Mouse (Mus musculus): ENCODE results near the gene Gm28035. TPM values are rescaled to one million over a fixed set of nuclear protein-coding genes. Genes with fewer than 3 reads are reported as not detected.

Gene Gm28035
- polyA plus RNA-seq, 1 experiment, result 1.5 TPM

- no peaks in the 10 kb centered on the region for H3K36me3 ChIP-seq (ENCODE audit: control insufficient read depth, insufficient read depth, low read length, poor library complexity, severe bottlenecking)
- no peaks in the 10 kb centered on the region for H3K27me3 ChIP-seq (ENCODE audit: control insufficient read depth, insufficient read depth, low read length, poor library complexity, severe bottlenecking)
- H3K9ac ChIP-seq (ENCODE audit: low read depth, poor library complexity, severe bottlenecking), result no peak overlapping the region
- H3K4me1 ChIP-seq (ENCODE audit: control insufficient read depth, insufficient read depth, low read length), result peaks cover 2% of the 10 kb centered on the region
- H3K9me3 ChIP-seq (replicated peaks; ENCODE audit: control insufficient read depth, insufficient read depth, low read length, poor library complexity, severe bottlenecking), result no peaks in the 10 kb centered on the region
- TF ChIP-seq POLR2A (IDR thresholded peaks at IDR 0.05; ENCODE audit: insufficient read depth, low read length), result no peak
- TF ChIP-seq CTCF (IDR thresholded peaks at IDR 0.05; ENCODE audit: low read depth, low read length), result peak; percentile 70
- TF ChIP-seq EP300 (IDR thresholded peaks at IDR 0.05; ENCODE audit: insufficient read depth, low read depth, low read length), result no peak
- no peak overlapping the region for H3K4me3 ChIP-seq (ENCODE audit: low read depth, low read length)
- no peak overlapping the region for H3K27ac ChIP-seq (ENCODE audit: insufficient read depth, low read length)
Observed at GRCm38 (mm10) chr2:30203439-30203838, 36.9 kb upstream of the Gm28035 start.

GRCm38 (mm10) chr2:30205255-30205628, 35.1 kb upstream of the Gm28035 start:
- H3K36me3 ChIP-seq (ENCODE audit: control insufficient read depth, insufficient read depth, low read length, poor library complexity, severe bottlenecking), result no peaks in the 10 kb centered on the region
- peak overlapping the region; percentile 32 for H3K9ac ChIP-seq (ENCODE audit: low read depth, poor library complexity, severe bottlenecking)
- peak overlapping the region; percentile 85 for H3K4me3 ChIP-seq (ENCODE audit: low read depth, low read length)
- H3K9me3 ChIP-seq (replicated peaks; ENCODE audit: control insufficient read depth, insufficient read depth, low read length, poor library complexity, severe bottlenecking), result no peaks in the 10 kb centered on the region
- H3K4me1 ChIP-seq (ENCODE audit: control insufficient read depth, insufficient read depth, low read length), result peaks cover 2% of the 10 kb centered on the region
- TF ChIP-seq CTCF (IDR thresholded peaks at IDR 0.05; ENCODE audit: low read depth, low read length), result no peak
- no peak for TF ChIP-seq POLR2A (IDR thresholded peaks at IDR 0.05; ENCODE audit: insufficient read depth, low read length)
- no peak for TF ChIP-seq EP300 (IDR thresholded peaks at IDR 0.05; ENCODE audit: insufficient read depth, low read depth, low read length)
- H3K27ac ChIP-seq (ENCODE audit: insufficient read depth, low read length), result no peak overlapping the region
- no peaks in the 10 kb centered on the region for H3K27me3 ChIP-seq (ENCODE audit: control insufficient read depth, insufficient read depth, low read length, poor library complexity, severe bottlenecking)

- no peaks in the 10 kb centered on the region for H3K36me3 ChIP-seq (ENCODE audit: control insufficient read depth, insufficient read depth, low read length, poor library complexity, severe bottlenecking)
- H3K4me1 ChIP-seq (ENCODE audit: control insufficient read depth, insufficient read depth, low read length), result peaks cover 2% of the 10 kb centered on the region
- no peaks in the 10 kb centered on the region for H3K9me3 ChIP-seq (replicated peaks; ENCODE audit: control insufficient read depth, insufficient read depth, low read length, poor library complexity, severe bottlenecking)
- H3K4me3 ChIP-seq (ENCODE audit: low read depth, low read length), result peak within 1 kb of the TSS; percentile 85
- H3K27me3 ChIP-seq (ENCODE audit: control insufficient read depth, insufficient read depth, low read length, poor library complexity, severe bottlenecking), result no peaks in the 10 kb centered on the region
- TF ChIP-seq CTCF (IDR thresholded peaks at IDR 0.05; ENCODE audit: low read depth, low read length), result no peak
- peak; percentile 66 for TF ChIP-seq POLR2A (IDR thresholded peaks at IDR 0.05; ENCODE audit: insufficient read depth, low read length)
- no peak for TF ChIP-seq EP300 (IDR thresholded peaks at IDR 0.05; ENCODE audit: insufficient read depth, low read depth, low read length)
- H3K27ac ChIP-seq (ENCODE audit: insufficient read depth, low read length), result no peak within 1 kb of the TSS
- H3K9ac ChIP-seq (ENCODE audit: low read depth, poor library complexity, severe bottlenecking), result peak within 1 kb of the TSS; percentile 32
Observed at GRCm38 (mm10) chr2:30205629-30206357, 34.6 kb upstream of the Gm28035 start, which contains the start of gene Kyat1. Kyat1 (minus strand) TSS chr2:30205847.

GRCm38 (mm10) chr2:30207401-30207800, 33.0 kb upstream of the Gm28035 start:
- Histone ChIP-seq H3K27me3 (ENCODE audit: control insufficient read depth, insufficient read depth, low read length, poor library complexity, severe bottlenecking) (no peaks in the 10 kb centered on the region), H3K27ac (ENCODE audit: insufficient read depth, low read length) (no peak overlapping the region), H3K9ac (ENCODE audit: low read depth, poor library complexity, severe bottlenecking) (no peak overlapping the region), H3K4me1 (ENCODE audit: control insufficient read depth, insufficient read depth, low read length) (peaks cover 2% of the 10 kb centered on the region), H3K4me3 (ENCODE audit: low read depth, low read length) (no peak overlapping the region), H3K9me3 (replicated peaks; ENCODE audit: control insufficient read depth, insufficient read depth, low read length, poor library complexity, severe bottlenecking) (no peaks in the 10 kb centered on the region), H3K36me3 (ENCODE audit: control insufficient read depth, insufficient read depth, low read length, poor library complexity, severe bottlenecking) (no peaks in the 10 kb centered on the region)
- no peak for TF ChIP-seq POLR2A (IDR thresholded peaks at IDR 0.05; ENCODE audit: insufficient read depth, low read length)
- TF ChIP-seq CTCF (IDR thresholded peaks at IDR 0.05; ENCODE audit: low read depth, low read length), result no peak
- no peak for TF ChIP-seq EP300 (IDR thresholded peaks at IDR 0.05; ENCODE audit: insufficient read depth, low read depth, low read length)

- no peak overlapping the region for H3K27ac ChIP-seq (ENCODE audit: insufficient read depth, low read length)
- H3K4me3 ChIP-seq (ENCODE audit: low read depth, low read length), result no peak overlapping the region
- no peaks in the 10 kb centered on the region for H3K36me3 ChIP-seq (ENCODE audit: control insufficient read depth, insufficient read depth, low read length, poor library complexity, severe bottlenecking)
- H3K9me3 ChIP-seq (replicated peaks; ENCODE audit: control insufficient read depth, insufficient read depth, low read length, poor library complexity, severe bottlenecking), result no peaks in the 10 kb centered on the region
- H3K27me3 ChIP-seq (ENCODE audit: control insufficient read depth, insufficient read depth, low read length, poor library complexity, severe bottlenecking), result no peaks in the 10 kb centered on the region
- TF ChIP-seq EP300 (IDR thresholded peaks at IDR 0.05; ENCODE audit: insufficient read depth, low read depth, low read length) (no peak), POLR2A (IDR thresholded peaks at IDR 0.05; ENCODE audit: insufficient read depth, low read length) (no peak), CTCF (IDR thresholded peaks at IDR 0.05; ENCODE audit: low read depth, low read length) (no peak)
- H3K4me1 ChIP-seq (ENCODE audit: control insufficient read depth, insufficient read depth, low read length), result peaks cover 2% of the 10 kb centered on the region
- no peak overlapping the region for H3K9ac ChIP-seq (ENCODE audit: low read depth, poor library complexity, severe bottlenecking)
Observed at GRCm38 (mm10) chr2:30207886-30208285, 32.5 kb upstream of the Gm28035 start.

GRCm38 (mm10) chr2:30211408-30212168, 28.8 kb upstream of the Gm28035 start:
- Histone ChIP-seq H3K4me1 (ENCODE audit: control insufficient read depth, insufficient read depth, low read length) (no peaks in the 10 kb centered on the region), H3K4me3 (ENCODE audit: low read depth, low read length) (no peak overlapping the region), H3K9ac (ENCODE audit: low read depth, poor library complexity, severe bottlenecking) (no peak overlapping the region), H3K36me3 (ENCODE audit: control insufficient read depth, insufficient read depth, low read length, poor library complexity, severe bottlenecking) (no peaks in the 10 kb centered on the region), H3K27ac (ENCODE audit: insufficient read depth, low read length) (no peak overlapping the region), H3K27me3 (ENCODE audit: control insufficient read depth, insufficient read depth, low read length, poor library complexity, severe bottlenecking) (no peaks in the 10 kb centered on the region), H3K9me3 (replicated peaks; ENCODE audit: control insufficient read depth, insufficient read depth, low read length, poor library complexity, severe bottlenecking) (0 out of 2 replicates have a peak, but pooled peaks cover 2% of the 10 kb centered on the region)
- TF ChIP-seq CTCF (IDR thresholded peaks at IDR 0.05; ENCODE audit: low read depth, low read length), result no peak
- no peak for TF ChIP-seq EP300 (IDR thresholded peaks at IDR 0.05; ENCODE audit: insufficient read depth, low read depth, low read length)
- TF ChIP-seq POLR2A (IDR thresholded peaks at IDR 0.05; ENCODE audit: insufficient read depth, low read length), result no peak
